Mouse (Mus musculus): ENCODE measurements around the gene Ppp5c.

DNA sequence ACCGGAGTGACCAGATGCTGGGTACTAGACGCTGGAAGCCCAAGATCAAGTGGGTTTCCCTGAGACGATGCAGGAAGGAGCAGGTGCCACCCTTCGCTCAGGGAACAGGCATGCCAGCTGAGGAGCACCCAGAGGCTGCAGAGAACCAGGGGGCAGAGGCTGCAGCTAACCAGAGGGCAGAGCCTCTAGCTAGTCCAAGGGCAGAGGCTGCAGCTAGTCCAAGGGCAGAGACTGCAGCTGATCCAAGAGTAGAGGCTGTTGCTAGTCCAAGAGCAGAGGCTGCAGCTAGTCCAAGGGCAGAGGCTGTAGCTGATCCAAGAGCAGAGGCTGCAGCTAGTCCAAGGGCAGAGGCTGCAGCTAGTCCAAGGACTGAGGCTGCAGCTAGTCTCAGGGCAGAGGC is 32.4 kb downstream of the Ppp5c start:
- TF ChIP-seq POLR2A (IDR thresholded peaks at IDR 0.05; ENCODE audit: borderline replicate concordance, control insufficient read depth, low read depth, low read length) (no peak), CTCF (IDR thresholded peaks at IDR 0.05; ENCODE audit: control insufficient read depth, insufficient read depth, low read length) (no peak)
